8 mouse cellular contexts compared by ENCODE assay signal in genomic region chr11:119547183-119547921, GRCm38 (mm10). TPM values are rescaled to one million over a fixed set of nuclear protein-coding genes. Genes with fewer than 3 reads are reported as not detected.
DNase-seq lines count a peak whose midpoint lies in the region; ATAC-seq lines count a peak whose summit lies in the region.

Gene Nptx1 (minus strand): TSS chr11:119547753.

- under 1% methylated on average over 89 of the region's 90 CpGs for WGBS in kidney, embryonic 15.5 days
- under 1% methylated on average over 90 of the region's 90 CpGs for WGBS in embryonic facial prominence, embryonic 10.5 days
- WGBS in hindbrain, embryonic 15.5 days: under 1% methylated on average over 86 of the region's 90 CpGs
- WGBS in limb, embryonic 13.5 days: under 1% methylated on average over 89 of the region's 90 CpGs
- under 1% methylated on average over 84 of the region's 90 CpGs for WGBS in neural tube, embryonic 15.5 days

- no peak within 1 kb of the TSS for H3K27ac ChIP-seq in kidney, embryonic 15.5 days
- H3K27ac ChIP-seq in embryonic facial prominence, embryonic 10.5 days (replicated peaks): peak within 1 kb of the TSS; percentile 73
- peak within 1 kb of the TSS; percentile 31 for H3K27ac ChIP-seq in hindbrain, embryonic 15.5 days (replicated peaks)
- no peak within 1 kb of the TSS for H3K27ac ChIP-seq in limb, embryonic 13.5 days
- peak within 1 kb of the TSS; percentile 76 for H3K27ac ChIP-seq in neural tube, embryonic 15.5 days (replicated peaks)

- no peaks in the 10 kb centered on the region for H3K9me3 ChIP-seq in kidney, embryonic 15.5 days (replicated peaks)
- no peaks in the 10 kb centered on the region for H3K9me3 ChIP-seq in embryonic facial prominence, embryonic 10.5 days
- no peaks in the 10 kb centered on the region for H3K9me3 ChIP-seq in hindbrain, embryonic 15.5 days
- no peaks in the 10 kb centered on the region for H3K9me3 ChIP-seq in limb, embryonic 13.5 days
- no peaks in the 10 kb centered on the region for H3K9me3 ChIP-seq in neural tube, embryonic 15.5 days (replicated peaks)

- peak within 1 kb of the TSS; percentile 57 for H3K4me3 ChIP-seq in kidney, embryonic 15.5 days (replicated peaks)
- peak within 1 kb of the TSS; percentile 67 for H3K4me3 ChIP-seq in embryonic facial prominence, embryonic 10.5 days
- H3K4me3 ChIP-seq in hindbrain, embryonic 15.5 days: peak within 1 kb of the TSS; percentile 71
- H3K4me3 ChIP-seq in limb, embryonic 13.5 days: peak within 1 kb of the TSS; percentile 61
- peak within 1 kb of the TSS; percentile 75 for H3K4me3 ChIP-seq in neural tube, embryonic 15.5 days (replicated peaks)

- peaks cover 94% of the 10 kb centered on the region for H3K27me3 ChIP-seq in kidney, embryonic 15.5 days
- peaks cover 100% of the 10 kb centered on the region for H3K27me3 ChIP-seq in embryonic facial prominence, embryonic 10.5 days (replicated peaks; ENCODE audit: low read depth, poor library complexity, severe bottlenecking)
- H3K27me3 ChIP-seq in hindbrain, embryonic 15.5 days: 0 out of 2 replicates have a peak, but pooled peaks cover 2% of the 10 kb centered on the region
- H3K27me3 ChIP-seq in limb, embryonic 13.5 days: peaks cover 100% of the 10 kb centered on the region
- peaks cover 20% of the 10 kb centered on the region for H3K27me3 ChIP-seq in neural tube, embryonic 15.5 days (replicated peaks)

- no peak for DNase-seq in kidney, adult 8-10 months
- peak; percentile 67 for DNase-seq in ZHBTc4 (ENCODE audit: low read depth, low spot score)
- DNase-seq in embryonic facial prominence, embryonic 10.5 days (ENCODE audit: low spot score): peak; percentile 66
- DNase-seq in c-Kit-positive CD71-positive TER-119-positive erythroid progenitor cells, embryonic 14.5 days (ENCODE audit: low spot score): no peak

- H3K9ac ChIP-seq in kidney, embryonic 15.5 days: peak within 1 kb of the TSS; percentile 58
- H3K9ac ChIP-seq in hindbrain, embryonic 15.5 days: peak within 1 kb of the TSS; percentile 64
- peak within 1 kb of the TSS; percentile 70 for H3K9ac ChIP-seq in limb, embryonic 13.5 days
- peak within 1 kb of the TSS; percentile 85 for H3K9ac ChIP-seq in neural tube, embryonic 15.5 days (replicated peaks)

- peaks cover 45% of the 10 kb centered on the region for H3K4me1 ChIP-seq in kidney, embryonic 15.5 days
- H3K4me1 ChIP-seq in embryonic facial prominence, embryonic 10.5 days: peaks cover 61% of the 10 kb centered on the region
- peaks cover 80% of the 10 kb centered on the region for H3K4me1 ChIP-seq in hindbrain, embryonic 15.5 days (replicated peaks)
- H3K4me1 ChIP-seq in limb, embryonic 13.5 days: peaks cover 54% of the 10 kb centered on the region
- peaks cover 84% of the 10 kb centered on the region for H3K4me1 ChIP-seq in neural tube, embryonic 15.5 days

- H3K36me3 ChIP-seq in kidney, embryonic 15.5 days: no peaks in the 10 kb centered on the region
- H3K36me3 ChIP-seq in embryonic facial prominence, embryonic 10.5 days (replicated peaks): no peaks in the 10 kb centered on the region
- no peaks in the 10 kb centered on the region for H3K36me3 ChIP-seq in hindbrain, embryonic 15.5 days
- no peaks in the 10 kb centered on the region for H3K36me3 ChIP-seq in limb, embryonic 13.5 days
- no peaks in the 10 kb centered on the region for H3K36me3 ChIP-seq in neural tube, embryonic 15.5 days

- no peak; the same call in 1 of the 2 replicates for ATAC-seq in kidney, embryonic 15.5 days (replicated peaks; ENCODE audit: low FRiP score)
- ATAC-seq in hindbrain, embryonic 15.5 days (ENCODE audit: low FRiP score, low read depth): peak; percentile 53
- 0 out of 2 replicates have a peak, but pooled peaks have one; percentile 13 for ATAC-seq in limb, embryonic 13.5 days (ENCODE audit: low FRiP score, low read depth)
- ATAC-seq in neural tube, embryonic 15.5 days (ENCODE audit: low FRiP score): peak; percentile 72

- peak within 1 kb of the TSS; percentile 99 for H3K4me2 ChIP-seq in kidney, embryonic 15.5 days
- H3K4me2 ChIP-seq in hindbrain, embryonic 15.5 days: peak within 1 kb of the TSS; percentile 96
- H3K4me2 ChIP-seq in limb, embryonic 13.5 days (replicated peaks): peak within 1 kb of the TSS; percentile 99
- H3K4me2 ChIP-seq in neural tube, embryonic 15.5 days: peak within 1 kb of the TSS; percentile 98

RNA-seq across cellular contexts. Expression of gene Nptx1, which starts in this region (rescaled TPM):
- polyA plus RNA-seq in kidney, embryonic 15.5 days (2015; fragmentation: Nextera tagmentation; extraction: Ambion mirVana): 0.63 and 1.1 TPM in 2 replicates
- 1.9 and 2.6 TPM in 2 replicates for polyA plus RNA-seq in embryonic facial prominence, embryonic 10.5 days (2016; fragmentation: Nextera tagmentation; extraction: Ambion mirVana)
- 16.2 and 20.7 TPM in 2 replicates for polyA plus RNA-seq in hindbrain, embryonic 15.5 days (2015; fragmentation: Nextera tagmentation; extraction: Ambion mirVana)
- polyA plus RNA-seq in limb, embryonic 13.5 days (2015; fragmentation: Nextera tagmentation; extraction: Ambion mirVana): 2.0 and 2.2 TPM in 2 replicates
- polyA plus RNA-seq in neural tube, embryonic 15.5 days (2015; fragmentation: Nextera tagmentation; extraction: Ambion mirVana): 26.0 and 28.3 TPM in 2 replicates

Comparison
In these comparisons a context has a peak if more than half of its experiments do, and no peak if none do; other contexts are left out.
1. H3K27ac ChIP-seq: peak in embryonic facial prominence, embryonic 10.5 days (single experiment), hindbrain, embryonic 15.5 days (single experiment) and neural tube, embryonic 15.5 days (single experiment); none in kidney, embryonic 15.5 days (single experiment) and limb, embryonic 13.5 days (single experiment).
2. DNase-seq: peak in ZHBTc4 (single experiment) and embryonic facial prominence, embryonic 10.5 days (single experiment); none in kidney, adult 8-10 months (0 of 2) and c-Kit-positive CD71-positive TER-119-positive erythroid progenitor cells, embryonic 14.5 days (single experiment).
3. Peak in every context shown above with its lines, with median percentiles within 50 percentile points of each other: H3K4me2 ChIP-seq, H3K4me3 ChIP-seq and H3K9ac ChIP-seq.